Mouse (Mus musculus) heart, postnatal 4 days (tissue): Measurements from ENCODE around the gene Ttc4. TPM values are rescaled to one million over a fixed set of nuclear protein-coding genes. Genes with fewer than 3 reads are reported as not detected.

Experiments
- DNase-seq: peaks from one replicate; pipeline ENCODE4 v3.0.0; 2021
- total RNA-seq, 2 experiments: library from RNA; stranded (reverse); gene quantifications; 2 replicates each; pipeline ENCODE4 v1.2.3; 2021

Gene Ttc4
- 10 to 100 TPM; 21.6 to 23.9 TPM for total RNA-seq

- peak; percentile 94 for DNase-seq
Measured at GRCm38 (mm10) chr4:106678442-106679118, at the start of gene Ttc4. TSS of gene Ttc4 (minus strand) at chr4:106678944.

- no peak for DNase-seq
Measured at GRCm38 (mm10) chr4:106720631-106721030, 41.9 kb upstream of the Ttc4 start.

- DNase-seq = no peak
Measured at GRCm38 (mm10) chr4:106713622-106714021, 34.9 kb upstream of the Ttc4 start.

- DNase-seq = peak; percentile 89
Measured at GRCm38 (mm10) chr4:106708408-106708807, 29.7 kb upstream of the Ttc4 start.

- no peak for DNase-seq
Measured at GRCm38 (mm10) chr4:106707957-106708356, 29.2 kb upstream of the Ttc4 start.

GRCm38 (mm10) chr4:106705096-106705665 lies 26.4 kb upstream of the Ttc4 start:
- DNase-seq = no peak

GRCm38 (mm10) chr4:106704416-106704815 lies 25.7 kb upstream of the Ttc4 start:
- DNase-seq = no peak

GRCm38 (mm10) chr4:106703956-106704355 lies 25.2 kb upstream of the Ttc4 start:
- no peak for DNase-seq

GRCm38 (mm10) chr4:106700798-106701197 lies 22.1 kb upstream of the Ttc4 start:
- no peak for DNase-seq

GRCm38 (mm10) chr4:106699989-106700388 lies 21.2 kb upstream of the Ttc4 start:
- DNase-seq = no peak

- no peak for DNase-seq
Measured at GRCm38 (mm10) chr4:106693841-106694430, 15.2 kb upstream of the Ttc4 start.

GRCm38 (mm10) chr4:106688636-106689296 lies 10.0 kb upstream of the Ttc4 start:
- DNase-seq = no peak

- DNase-seq = no peak
Measured at GRCm38 (mm10) chr4:106680955-106681354, 2.2 kb upstream of the Ttc4 start.

- no peak for DNase-seq
Measured at GRCm38 (mm10) chr4:106679152-106679551, 408 bp upstream of the Ttc4 start.

GRCm38 (mm10) chr4:106676749-106677148 lies 2.0 kb downstream of the Ttc4 start:
- DNase-seq = no peak

- DNase-seq = no peak
Measured at GRCm38 (mm10) chr4:106666546-106666945, 12.2 kb downstream of the Ttc4 start.

- DNase-seq = no peak
Measured at GRCm38 (mm10) chr4:106665673-106666072, 13.1 kb downstream of the Ttc4 start.

- no peak for DNase-seq
Measured at GRCm38 (mm10) chr4:106665269-106665668, 13.5 kb downstream of the Ttc4 start.

- no peak for DNase-seq
Measured at GRCm38 (mm10) chr4:106664697-106665096, 14.0 kb downstream of the Ttc4 start.

GRCm38 (mm10) chr4:106663956-106664470 lies 14.7 kb downstream of the Ttc4 start:
- no peak for DNase-seq

- no peak for DNase-seq
Measured at GRCm38 (mm10) chr4:106655681-106656080, 23.1 kb downstream of the Ttc4 start.

- DNase-seq = no peak
Measured at GRCm38 (mm10) chr4:106653051-106653450, 25.7 kb downstream of the Ttc4 start.

- no peak for DNase-seq
Measured at GRCm38 (mm10) chr4:106652546-106652945, 26.2 kb downstream of the Ttc4 start.
